Mouse (Mus musculus): ENCODE data around the gene Ralgps1. TPM values are rescaled to one million over a fixed set of nuclear protein-coding genes. Genes with fewer than 3 reads are reported as not detected.
A peak's percentile ranks its signal among the peaks of the same experiment; 100 is the strongest.
"Not testable (repeated sequence)": the region's sequence is repeated elsewhere in the genome, so short reads cannot be mapped to it uniquely, and the experiment has no call there.

The Ralgps1 gene
- polyA plus RNA-seq, 2 experiments from 2014 or later = 5.8 to 8.9 TPM

DNA sequence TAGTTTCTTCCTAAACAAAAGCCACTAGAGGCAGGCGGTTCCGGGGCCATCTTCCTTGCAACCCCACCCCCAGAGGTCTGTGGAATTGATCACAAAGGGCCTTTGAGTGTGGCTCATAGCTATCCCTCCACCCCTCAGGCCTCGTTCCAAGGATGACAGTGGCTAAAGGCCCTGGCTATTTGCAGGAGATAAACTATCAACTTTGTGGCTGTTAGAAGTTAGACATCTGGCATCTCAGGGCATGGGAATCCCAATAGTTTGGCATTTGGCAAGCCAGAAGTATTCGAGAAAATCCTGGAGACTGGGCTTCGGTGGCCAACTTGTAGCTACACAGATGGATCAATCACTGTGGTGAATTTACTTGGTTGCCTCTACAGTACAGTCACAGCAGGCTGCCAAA is 137.4 kb downstream of the Ralgps1 start:
- no peak for ATAC-seq

DNA sequence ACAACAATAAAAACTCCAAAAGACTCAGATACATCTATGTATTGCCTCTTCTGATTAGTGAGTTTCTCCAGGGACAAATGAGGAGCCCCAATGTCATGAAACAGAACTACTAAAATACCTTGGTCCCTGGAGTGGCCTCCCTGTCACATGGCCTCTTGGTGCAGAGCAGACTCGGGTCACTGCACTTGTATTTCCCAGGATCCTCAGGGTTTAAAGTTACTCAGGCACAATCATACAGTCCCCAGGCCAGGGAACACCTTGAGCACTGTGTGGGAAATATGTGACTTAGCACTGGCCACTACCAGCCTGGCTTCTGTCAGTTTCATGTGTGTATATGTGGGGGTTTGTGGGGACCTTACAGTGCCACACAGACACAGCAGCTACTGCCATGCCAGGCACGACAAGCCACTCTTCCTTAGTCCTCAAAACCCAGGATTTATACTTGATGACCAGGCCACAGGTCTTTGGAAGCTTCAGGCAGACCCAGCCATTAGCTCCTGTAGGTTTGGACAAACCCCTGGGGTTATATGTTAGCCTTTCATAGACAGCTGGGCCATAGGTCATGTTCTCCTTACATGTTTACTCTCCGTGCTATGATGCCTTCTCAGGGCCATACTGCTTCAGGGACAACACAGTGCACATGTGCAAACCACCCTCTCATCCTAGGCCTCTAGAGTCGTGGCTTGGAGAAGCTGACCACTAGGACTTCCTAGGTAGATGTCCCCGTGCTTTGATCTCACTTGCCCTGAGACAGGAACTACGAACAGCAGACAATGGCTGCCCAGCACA is 138.3 kb downstream of the Ralgps1 start:
- no peak for ATAC-seq

DNA sequence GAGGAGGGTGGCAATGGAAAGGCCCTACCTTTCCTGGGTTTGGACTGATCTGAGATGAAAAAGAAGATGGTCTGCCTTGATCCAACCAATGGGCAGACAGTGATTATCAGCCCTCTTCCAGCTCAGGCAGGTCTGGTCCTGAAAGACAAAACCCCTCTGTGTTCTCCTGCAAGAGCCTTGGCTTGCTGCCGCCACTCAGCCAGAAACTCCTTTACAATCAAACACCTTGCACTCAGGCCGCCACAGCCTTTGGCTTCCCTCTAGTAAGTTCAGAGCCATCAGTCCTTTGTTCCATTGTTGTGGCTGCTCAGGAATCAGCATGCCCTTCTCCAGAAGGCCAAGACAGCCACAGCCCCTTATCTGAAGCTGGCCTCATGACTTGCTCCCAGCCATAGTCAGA is 139.5 kb downstream of the Ralgps1 start:
- ATAC-seq = no peak

DNA sequence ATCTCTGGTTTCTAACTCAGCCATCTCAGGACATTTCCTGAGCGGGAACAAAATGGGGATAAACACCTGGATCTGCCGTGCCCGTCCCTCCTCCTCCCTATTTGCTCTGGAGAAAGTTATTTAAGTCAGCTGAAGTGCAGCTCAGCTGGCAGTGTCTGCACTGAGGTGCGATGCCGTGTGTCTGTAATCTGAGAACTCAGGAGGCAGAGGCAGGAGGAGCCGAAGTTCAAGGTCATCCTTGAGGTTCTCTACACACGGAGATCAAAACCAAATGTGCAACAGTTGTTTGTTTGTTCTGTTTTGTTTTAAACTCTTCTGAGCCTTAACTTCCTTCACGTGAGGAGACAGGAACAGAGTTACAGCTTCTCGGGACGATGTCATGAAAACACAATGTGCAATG is 140.6 kb downstream of the Ralgps1 start:
- no peak for ATAC-seq

DNA sequence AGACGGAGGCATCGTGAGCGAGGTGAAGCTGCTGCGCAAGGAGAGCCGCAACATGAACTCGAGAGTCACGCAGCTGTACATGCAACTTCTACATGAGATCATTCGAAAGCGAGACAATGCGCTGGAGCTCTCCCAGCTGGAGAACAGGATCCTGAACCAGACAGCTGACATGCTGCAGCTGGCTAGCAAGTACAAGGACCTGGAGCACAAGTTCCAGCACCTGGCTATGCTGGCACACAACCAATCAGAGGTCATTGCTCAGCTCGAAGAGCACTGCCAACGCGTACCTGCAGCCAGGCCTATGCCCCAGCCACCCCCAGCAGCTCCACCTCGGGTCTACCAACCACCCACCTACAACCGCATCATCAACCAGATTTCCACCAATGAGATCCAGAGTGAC is 142.7 kb downstream of the Ralgps1 start:
- ATAC-seq = no peak

DNA sequence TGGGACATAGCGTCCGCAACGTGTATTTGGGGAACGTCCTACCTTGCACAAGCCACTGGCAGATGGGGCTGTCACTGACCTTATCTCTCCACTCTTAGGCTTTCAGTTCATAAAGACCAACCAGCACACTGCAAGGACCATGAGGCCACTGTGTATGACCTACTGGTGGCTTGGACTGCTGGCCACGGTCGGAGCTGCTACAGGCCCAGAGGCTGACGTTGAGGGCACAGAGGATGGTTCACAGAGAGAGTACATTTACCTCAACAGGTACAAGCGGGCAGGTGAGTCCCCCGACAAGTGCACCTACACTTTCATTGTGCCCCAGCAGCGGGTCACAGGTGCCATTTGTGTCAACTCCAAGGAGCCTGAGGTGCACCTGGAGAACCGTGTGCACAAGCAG is 143.2 kb downstream of the Ralgps1 start:
- ATAC-seq = no peak

DNA sequence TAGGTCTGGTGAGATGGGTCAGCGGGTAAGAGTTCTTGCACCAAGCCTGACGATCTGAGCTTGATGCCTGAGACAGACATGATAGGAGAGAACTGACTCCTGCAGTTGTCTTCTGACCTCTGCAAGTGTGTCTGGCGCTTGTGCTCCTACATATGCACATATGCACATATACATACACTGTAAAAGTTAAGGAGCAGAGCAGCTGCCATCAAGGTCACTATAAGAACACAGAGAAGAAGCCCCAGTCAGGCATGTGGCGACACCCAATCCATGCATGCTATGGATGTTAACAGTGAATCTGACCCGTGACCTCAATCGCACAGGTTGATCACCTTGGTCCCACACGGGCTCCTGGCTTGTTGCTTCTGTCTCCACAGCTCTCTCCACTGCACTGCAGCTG is 145.4 kb downstream of the Ralgps1 start:
- no peak for ATAC-seq

DNA sequence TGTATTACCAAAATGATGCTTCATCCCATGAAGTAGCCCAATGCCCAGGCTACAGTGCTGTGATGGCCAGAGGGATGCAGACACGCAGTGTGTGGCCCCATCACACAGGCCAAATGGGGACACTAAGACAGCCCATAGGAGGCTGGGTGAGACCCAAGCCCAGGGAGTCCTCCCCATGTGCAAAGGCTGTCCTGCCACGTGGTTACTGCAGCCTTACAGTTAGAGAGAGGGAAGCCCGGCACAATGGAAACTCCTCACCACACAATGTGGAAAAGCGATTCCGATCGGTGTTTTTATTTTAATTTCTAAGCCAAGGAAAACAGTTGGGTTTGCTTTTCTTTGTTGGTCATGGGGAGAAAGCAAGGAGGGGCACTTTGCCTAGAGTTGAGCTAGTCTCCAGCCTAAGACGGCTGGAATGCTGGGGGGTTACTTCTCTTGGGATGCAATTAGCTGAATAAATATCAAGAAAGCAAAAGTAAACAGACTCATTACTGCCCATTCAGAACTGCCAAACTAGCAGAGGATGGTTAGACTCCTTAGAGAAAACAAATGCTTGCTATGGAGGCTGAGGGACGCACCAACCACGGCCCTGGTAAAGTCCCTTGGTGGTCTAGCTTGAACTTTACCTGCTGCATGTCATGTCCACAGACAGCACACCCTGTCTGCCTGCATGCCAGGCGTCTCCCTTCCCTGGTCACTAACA is 147.5 kb downstream of the Ralgps1 start:
- ATAC-seq = no peak

DNA sequence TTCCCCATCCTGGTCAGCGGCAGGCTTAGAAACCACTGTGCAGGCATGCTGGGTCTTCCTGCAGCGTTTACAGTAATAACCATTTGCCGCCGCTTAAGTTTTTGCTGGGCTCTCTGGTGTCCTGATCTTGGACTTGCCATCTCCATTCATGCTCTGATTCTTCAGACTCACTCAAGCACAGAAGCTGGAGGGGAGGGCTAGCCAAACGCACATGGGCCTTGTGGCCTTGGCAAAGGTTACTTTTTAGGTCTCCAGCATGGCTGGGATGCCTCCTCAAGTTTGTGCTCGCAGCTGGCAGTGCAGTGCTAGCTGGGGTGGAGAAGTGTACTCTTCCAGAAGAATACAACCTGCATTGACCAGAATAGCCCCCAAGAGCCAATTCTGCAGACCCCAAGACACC is 148.8 kb downstream of the Ralgps1 start:
- no peak for ATAC-seq

DNA sequence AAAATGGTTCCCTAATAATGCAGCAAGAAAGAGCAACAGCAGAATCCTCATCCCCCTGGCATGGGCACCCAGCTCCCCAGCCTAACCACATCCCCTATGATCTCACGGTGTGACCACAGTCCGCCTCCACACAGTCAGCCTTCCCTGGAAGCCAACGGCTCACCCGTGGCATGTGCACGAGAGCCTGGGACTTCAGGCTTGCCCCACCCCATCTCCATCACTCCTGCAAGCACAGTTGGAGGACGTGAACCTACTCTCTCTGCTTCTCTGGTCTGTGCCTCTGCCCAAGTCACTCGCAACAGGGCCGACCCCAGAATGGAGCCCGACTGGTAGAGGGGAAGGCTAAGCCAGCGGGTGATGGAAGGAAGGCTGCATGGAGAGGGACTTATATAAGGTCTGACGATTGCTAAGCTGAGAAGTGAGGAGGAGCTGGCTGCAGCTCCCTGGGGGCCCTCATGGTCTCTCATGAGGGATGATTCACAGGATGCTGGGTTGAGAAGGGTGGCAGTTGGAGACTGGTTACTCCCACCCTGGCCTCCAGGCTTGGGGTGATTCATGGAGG is 149.9 kb downstream of the Ralgps1 start:
- no peak for ATAC-seq

DNA sequence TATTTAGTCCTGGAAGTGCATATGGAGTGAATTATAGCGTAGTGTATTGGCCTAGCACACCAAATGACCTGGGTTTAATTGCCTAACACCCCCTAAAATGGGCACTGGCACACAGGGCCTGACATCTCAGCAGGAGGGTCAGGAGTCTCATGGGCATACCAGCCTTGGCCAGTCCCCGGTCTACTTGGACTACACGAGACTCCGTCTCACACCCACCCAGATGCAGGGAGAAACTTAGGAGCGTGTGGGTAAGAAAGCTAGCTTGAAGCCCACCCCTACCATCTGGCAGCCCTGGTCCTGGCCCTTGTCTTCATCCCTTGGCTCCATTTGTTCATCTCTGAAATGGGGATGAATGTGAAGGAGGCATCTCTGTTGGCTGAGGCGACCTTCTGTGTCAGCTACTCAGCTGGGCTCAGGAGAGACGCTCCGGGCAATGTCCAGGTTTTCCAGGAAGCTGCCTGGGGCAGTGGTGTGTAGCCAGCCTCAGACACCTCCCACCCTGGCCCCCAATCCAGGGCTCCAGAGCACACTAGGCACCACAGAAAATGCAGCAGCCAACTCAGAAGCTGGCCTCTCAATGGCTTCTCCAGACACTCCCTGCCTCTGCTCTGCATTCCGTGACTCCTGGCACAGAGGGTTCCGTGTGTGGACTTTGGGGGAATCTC is 150.5 kb downstream of the Ralgps1 start:
- no peak for ATAC-seq

DNA sequence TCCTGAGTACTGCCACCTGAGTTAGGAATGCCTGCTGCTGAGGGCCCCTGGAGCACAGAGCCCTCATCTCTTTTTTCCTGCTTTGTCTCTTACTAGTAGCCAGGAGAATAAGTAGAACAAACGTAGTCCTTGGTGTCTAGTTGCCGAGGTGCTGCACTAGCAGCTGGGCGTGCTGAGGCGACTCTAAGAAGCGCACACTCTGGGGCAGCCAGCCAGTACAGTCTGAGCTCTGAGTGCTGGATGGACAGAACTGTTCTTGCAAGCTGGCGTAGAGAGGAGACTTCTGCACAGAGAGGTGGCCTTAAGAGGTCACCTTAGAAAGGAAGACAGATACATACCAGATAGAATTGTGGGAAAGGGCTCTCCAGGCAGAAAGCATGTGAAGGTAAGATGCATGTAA is 151.0 kb downstream of the Ralgps1 start:
- no peak for ATAC-seq

DNA sequence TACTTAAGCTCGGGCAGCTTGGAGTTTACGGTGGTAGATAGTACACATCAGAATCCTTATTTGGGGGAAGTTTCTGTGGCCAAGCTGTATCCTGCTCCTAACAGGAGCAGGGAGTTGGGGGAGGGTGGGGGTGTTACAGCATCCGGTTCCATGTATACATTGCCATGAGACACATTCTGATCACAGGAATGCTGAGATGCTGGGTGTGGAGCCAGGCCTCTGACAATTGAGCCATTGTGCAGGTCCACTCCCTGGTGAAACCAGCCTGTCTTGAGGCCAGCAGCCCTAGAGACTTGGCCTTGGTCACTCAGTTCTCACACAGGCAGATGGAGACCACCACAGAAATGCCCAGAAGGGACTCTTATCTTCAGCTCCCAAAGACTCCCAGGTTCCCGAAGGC is 151.6 kb downstream of the Ralgps1 start:
- ATAC-seq = no peak

DNA sequence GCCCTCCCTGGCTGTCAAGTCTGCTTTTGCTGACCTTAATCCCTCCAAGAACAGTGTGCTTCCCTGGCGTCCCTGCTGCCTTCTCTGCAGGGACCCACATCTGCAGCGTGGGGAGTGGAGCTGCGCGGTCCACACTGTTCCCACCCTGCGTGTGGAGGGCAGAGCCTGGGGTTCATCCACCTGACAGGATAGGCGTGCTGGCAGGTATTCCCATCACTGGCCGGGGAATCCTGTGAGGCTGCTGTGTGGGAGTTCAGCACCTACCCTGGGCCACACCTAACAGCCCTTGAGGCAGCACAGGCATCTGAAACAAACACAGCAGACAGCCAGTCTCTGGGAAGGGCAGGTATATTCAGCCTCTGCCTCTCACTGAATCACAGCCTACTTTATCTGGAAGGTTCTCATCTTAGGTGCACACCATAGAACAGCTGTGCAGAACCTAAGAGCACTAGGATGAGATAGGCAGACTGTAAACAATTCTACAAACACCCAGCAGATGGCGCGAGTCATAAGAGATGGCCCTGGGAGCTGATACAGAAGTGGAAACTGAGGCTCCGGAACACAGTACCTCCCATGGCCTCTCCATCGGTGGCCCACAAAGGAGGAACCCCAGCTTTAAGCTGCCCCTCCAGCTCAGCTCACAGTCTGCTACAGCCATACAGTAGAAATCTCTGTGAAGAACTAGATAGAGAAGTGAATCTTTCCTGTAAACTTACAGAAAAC is 152.2 kb downstream of the Ralgps1 start:
- no peak for ATAC-seq

DNA sequence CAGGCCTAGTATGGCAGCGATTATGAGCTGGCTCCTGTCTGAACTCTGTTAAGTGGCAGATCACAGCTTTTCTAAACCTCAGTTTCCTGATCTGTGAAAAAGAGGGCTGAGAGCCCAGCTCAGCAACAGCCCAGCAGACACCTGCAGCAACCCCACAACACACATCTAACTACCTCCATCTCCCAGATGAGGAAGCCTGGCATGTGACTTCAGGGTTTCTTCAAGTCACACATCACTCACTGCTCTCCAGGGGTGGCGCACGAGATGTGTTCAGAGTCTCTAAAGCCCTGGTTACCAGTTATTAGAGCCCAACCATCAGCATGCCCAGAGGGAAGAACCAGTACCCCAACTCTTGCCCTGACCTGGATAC is 153.9 kb downstream of the Ralgps1 start:
- ATAC-seq = no peak

DNA sequence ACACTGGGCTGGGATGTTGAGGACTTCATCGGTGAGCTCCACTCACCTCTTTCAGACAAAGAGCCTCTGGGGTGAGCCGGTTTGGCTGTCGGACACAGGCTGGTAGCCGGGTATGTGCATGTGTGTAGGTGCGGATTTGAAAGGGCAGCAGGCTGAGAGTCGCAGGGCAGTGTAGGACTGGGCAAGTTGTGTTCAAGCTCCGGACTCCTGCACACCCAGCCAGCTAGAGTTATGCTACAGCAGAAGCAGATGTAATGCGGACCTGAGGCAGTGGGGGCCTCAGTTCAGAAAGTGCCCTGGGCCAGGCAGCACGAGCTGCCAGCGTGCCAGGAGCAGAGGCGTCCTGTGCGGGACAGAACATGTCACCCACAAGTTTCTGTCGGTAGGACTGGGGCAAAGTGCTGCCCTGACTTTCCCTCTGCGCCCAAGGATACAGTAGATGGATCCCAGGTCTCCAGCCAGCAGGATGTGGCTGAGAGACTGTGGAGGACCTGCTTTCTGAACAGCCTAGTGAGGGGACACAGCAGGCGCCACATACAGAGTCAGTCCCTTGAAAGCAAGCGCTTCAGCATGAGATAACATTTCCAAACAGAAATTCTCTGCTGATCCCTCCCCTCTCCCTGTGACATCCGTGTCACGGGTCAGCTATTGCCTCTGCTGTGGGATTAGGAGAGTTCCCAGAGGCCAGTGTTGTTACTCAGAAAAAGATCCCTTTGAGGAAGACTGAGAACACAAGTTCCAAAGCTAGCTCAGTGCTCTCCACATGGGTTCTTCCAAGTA is 154.5 kb downstream of the Ralgps1 start:
- no peak for ATAC-seq

DNA sequence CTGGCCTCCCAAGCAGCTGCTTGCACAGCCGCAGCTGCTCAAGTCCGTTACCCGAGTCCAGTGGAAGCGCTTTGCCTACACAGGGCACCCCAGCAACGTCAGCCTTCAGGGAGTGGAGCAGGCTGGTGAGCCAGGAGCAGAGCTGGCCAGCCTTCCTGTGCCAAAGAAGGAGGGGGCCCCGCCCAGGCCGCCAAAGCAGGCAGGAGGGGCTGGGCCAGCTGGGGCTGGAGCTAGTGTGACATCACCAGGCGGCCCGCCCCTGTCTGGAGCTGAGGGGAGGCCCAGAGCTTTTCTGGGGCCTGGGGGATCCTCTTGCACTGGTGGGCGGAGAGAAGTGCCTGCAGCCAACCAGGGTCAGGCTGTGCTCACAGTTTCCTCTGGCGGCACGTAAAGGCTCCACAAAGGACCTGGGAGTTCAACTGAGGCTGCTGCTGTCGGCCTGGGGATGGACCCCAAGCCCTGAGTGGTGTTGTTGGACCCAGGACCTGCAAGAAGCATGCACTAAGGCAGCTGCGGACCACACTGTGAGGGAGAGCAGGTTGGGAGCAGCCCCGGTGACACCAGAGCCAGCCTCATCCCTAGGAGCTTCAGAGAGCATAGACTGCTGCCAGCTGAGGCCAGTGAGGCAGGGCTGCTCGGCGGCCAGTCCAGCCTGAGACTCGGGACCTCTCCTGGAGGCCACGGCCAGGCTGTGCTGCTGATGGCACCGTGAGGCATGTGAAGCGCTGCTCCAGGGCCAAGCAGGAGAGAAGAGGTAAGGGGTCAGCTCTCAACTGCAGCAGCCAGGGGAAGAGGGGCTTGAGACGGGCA is 155.4 kb downstream of the Ralgps1 start, which contains the start of gene Angptl2:
Gene Angptl2, plus strand, starts transcription at position 370 of the 810 bp plus-strand sequence.
- peak; percentile 81 for ATAC-seq

DNA sequence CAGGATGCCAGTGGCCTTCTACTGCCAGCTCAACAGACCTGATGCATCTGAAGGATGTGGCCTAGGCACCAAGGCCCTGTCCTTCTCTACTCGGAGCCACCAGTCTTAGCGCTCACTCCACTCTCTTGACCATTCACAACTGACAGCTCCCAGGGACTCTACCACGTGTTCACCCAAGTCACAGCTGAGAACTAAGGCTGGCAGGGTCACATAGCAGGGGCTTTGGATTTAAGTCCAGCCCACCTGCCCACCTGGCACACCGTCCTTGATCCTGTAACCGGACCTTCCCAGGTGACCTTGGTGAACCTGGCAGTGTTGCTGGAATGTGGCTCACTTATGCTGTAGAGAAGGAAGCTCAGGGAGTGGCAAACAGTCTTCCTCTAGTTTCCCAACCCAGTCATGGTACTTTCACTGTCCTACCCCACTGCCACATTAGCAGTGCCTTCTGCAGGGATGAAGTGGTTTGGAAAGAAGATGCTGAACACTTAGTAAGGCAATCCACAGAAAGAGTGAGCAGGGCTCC is 156.0 kb downstream of the Ralgps1 start:
- no peak for ATAC-seq

DNA sequence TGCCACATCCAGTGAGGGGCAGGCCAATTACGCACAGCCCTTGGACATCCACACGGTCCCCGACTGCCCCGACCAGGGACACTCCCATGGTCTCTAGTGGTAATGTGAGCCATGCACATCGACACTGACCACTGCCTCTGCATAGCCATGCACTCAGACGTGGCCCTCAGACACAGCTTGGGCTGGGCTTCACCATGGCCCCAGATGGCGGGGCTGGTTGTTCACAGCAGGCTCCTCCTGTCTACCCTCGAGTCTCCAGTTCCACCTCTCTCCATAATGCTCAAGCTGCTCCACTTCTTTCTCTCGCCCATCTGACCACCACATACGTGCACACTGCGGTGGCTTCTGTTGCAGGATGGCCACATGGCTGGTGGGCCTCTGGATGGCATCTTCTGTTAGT is 160.0 kb downstream of the Ralgps1 start:
- ATAC-seq = not testable (repeated sequence)

DNA sequence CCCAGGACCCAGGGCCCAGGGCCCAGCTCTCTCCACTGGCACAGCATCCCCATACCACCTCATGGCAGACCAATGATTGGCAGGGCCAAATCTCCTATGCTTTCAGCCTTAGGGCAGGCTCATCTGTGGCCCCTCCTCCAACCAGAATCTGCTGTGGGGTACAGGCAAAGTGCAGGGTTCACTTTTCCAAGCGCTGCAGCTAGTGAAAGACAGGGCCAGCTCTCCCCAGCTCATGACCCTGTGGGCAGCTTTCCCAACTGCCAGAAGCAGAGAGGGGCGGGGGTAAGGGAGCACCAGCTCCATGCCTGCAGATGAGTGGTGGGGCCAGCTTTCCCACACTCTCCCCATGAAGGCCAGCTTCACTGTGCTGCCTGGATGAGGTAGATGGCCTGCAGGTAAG is 160.4 kb downstream of the Ralgps1 start:
- no peak for ATAC-seq

DNA sequence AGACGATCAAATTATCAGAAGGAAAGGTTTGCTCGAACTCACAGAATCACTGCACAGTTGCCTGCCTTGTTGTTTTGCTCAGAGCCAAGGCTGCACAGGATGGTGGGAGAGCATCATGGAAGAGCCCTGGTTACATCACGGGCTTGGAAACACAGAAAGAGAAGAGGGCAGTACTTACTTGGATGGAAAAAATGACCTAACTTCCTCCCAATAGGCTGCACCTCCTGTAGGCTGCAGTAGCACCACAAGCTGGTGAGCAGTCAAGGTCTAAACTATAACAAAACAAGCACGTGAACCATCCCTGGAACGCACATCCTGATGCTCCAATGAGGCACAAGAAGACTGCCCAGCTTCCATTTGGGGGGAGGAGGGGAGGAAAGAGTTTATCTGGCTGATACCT is 163.2 kb downstream of the Ralgps1 start:
- ATAC-seq = peak; percentile 32
